Mouse (Mus musculus) hindbrain, embryonic 13.5 days (tissue): ENCODE data around the gene P4ha1. TPM values are rescaled to one million over a fixed set of nuclear protein-coding genes. Genes with fewer than 3 reads are reported as not detected.

Experiments
- polyA plus RNA-seq: library from polyadenylated mRNA; unstranded; fragments of >200 nt; fragmentation: Nextera tagmentation; extraction: Ambion mirVana; gene quantifications from 2 replicates; pipeline ENCODE4 v1.2.1, GENCODE M21; 2015

The P4ha1 gene
- polyA plus RNA-seq, 1 experiment from 2014 or later, result 29.9 TPM

Other genes starting within 250 kb of the P4ha1 start
- gene Sept10, start 101.4 kb upstream of the P4ha1 start, polyA plus RNA-seq, result 19.6 and 22.7 TPM in 2 replicates
- gene Sowahc, start 101.3 kb upstream of the P4ha1 start, polyA plus RNA-seq, result 17.0 TPM in 2 replicates
- 1.6 and 2.9 TPM in 2 replicates for gene Gm10273, start 72.3 kb downstream of the P4ha1 start, polyA plus RNA-seq
- not detected in 2 replicates for gene Pla2g12b, start 80.4 kb downstream of the P4ha1 start, polyA plus RNA-seq
- 0.21 and 0.25 TPM in 2 replicates for gene Oit3, start 118.5 kb downstream of the P4ha1 start, polyA plus RNA-seq